Mouse (Mus musculus): ENCODE measurements around the gene Tmem201. TPM values are rescaled to one million over a fixed set of nuclear protein-coding genes. Genes with fewer than 3 reads are reported as not detected.
A peak's percentile ranks its signal among the peaks of the same experiment; 100 is the strongest.

Tmem201 gene
- total RNA-seq, 2 experiments from 2014 or later = 82.7 to 83.9 TPM

DNA sequence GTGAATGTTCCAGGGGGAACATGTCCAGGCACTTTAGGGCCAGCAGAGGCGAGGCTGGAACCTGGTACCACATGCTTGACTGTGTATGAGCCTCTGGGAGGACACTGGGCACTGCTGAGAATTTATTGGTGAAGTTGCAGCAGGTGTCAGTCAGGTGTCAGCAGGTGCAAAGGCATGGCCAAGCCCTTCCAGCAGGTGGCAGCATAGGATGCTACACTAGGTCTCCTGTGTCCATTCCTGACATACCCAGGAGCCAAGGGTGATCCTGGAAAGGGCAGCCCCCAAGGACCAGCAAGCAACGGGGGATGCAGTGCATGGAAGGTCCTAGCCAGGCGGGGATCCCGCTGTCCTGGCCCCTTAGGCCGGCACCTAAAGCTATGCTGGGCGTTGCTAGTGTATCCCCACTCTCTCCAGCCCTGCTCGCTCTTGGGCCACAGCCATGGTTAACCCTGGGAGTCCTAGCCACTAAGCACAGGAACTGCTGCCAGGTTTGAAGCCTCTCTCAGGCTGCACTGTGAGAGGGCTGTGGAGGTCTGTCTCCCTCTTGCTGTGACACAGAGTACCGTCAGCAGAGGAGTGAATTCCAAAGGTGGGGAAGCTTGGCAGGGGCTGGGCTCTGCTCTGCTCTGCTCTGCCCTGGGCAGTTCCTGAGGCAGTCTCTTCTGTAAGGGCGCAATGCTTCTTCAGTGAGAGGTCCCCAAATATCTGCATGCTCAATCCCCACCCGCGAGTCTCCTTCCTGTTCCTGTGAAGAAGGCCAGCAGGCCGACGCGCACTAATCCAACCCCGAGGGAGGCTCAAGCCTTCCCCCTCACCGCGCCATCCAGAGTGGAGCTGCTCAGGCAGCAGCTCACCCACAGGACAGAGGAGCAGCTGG, 13.8 kb downstream of the Tmem201 start:
- intact Hi-C loops (cut with DNase I) = loop anchor here (2.0 kb wide), 1 partner anchor 15 kb away; the partner anchor contains the start of gene Tmem201
- peak; percentile 61 to 70 for DNase-seq

DNA sequence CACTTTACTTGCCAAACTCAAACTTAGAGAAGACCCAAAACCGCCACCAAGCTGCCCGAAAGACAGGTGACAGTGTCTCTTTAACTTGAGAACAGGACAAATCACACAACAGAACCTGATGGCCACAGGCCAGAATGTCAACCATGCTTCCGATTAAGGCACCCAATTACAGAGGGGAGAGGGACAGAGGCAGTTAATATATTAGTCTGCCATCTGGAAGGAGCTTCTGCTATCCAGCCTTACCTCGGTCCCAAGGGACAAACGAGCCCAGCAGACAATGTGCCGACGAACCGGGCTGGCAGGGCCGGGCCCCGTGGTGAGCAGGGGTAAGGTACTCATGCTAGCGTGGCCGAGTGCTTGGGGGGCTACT, 14.8 kb downstream of the Tmem201 start:
- intact Hi-C loops (cut with DNase I) = no loop called here
- no peak for DNase-seq

DNA sequence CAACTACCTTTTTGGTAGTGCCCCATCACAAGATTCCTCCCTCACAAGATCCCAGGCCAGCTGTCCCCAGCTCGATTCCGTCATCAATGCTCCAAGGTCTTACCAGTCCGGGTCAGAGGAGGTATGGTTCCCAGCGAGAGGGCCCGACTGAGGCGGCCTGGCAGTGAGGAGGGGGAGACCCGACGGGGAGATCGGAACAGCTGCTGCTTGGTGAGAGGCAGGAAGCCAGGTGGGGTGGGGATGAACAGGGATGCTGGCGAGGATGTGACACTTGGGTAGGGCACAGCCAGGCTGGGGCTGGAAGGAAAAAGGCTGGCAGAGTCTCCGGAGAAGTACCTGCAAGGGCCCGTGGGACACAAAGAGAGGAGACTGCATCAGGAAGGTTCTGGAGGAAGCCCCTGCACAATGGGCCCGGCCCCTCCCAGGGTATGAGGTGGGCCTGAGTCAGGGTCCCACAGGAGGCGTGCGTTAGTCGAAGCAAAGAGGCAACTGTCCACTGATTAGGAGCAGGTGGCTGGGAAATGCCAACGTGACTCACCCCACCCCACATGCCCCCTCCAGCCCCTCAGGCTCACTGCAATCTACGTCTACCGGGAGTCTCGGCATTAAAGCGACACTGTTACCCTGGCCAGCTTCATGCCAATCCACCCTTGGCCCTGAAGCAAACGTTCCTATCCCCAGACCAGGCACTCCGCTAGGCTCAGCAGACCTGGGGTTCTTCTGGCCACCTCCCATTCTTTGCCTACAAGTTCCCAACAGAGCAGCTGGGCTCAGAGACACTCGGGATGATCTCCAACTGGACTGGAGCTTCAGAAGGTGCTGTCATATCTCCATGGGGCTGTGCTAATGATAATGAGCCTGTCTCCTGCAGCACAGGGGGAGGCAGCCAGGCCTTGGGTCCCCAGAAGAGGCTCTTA, 15.5 kb downstream of the Tmem201 start:
- no peak for DNase-seq
- intact Hi-C loops (cut with DNase I) = no loop called here

DNA sequence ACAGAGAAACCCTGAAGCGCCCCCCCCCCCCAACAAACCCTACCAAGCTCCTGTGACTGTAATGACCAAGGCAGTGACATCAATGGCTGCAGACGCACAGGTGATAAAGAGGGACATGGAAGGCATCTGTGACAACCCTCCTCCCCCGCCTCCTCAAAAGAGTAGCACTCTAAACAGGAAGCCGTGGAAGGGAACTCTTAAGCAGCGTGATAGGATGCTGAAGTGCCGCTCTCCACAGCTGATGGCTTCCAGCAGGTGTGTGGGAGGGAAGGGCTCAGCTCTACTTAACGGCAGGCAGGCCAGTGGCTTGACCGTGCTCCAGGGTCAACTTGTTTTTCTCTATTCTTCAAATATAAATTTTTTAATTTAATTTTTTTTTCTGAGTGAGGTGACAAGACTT, 16.7 kb downstream of the Tmem201 start:
- intact Hi-C loops (cut with DNase I) = no loop called here
- no peak for DNase-seq

DNA sequence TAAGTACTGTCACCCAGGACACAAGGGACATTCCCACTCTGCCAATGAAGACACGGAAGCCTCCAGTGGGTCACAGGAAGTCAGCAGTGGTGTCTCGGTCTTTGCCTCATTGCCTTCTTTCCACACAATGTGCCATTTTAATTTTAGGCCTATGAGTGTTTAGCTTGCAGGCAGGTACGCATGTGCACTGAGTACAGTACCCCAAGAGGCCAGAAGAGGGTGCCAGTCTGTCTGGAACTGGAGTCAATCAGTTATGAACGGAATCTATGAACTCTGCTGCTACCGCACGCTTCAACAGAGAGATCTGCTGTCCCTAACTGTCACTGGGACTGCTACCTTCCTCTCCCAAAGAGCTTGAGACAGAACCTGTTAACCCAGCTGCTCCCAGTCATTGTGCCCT, 18.2 kb downstream of the Tmem201 start:
- intact Hi-C loops (cut with DNase I) = no loop called here
- DNase-seq = peak; percentile 28 to 59

DNA sequence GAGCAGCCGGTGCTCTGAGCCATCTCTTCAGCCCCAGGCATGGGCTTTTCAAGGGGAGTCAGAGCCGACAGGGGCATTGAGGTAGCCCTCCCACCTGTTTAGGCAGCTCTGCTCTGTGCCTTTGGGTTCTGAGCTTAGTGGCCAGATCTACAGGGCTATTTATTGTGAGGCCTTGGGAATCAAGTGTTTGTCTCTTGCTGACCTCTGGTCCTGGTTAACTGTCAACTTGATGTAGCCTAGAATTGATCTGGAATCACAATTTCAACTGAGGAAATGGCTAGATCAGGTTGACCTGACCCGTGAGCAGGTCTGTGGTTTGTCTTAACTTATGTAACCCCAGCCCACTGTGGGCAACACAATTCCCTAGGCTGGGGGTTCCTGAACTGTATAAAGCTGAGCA, 23.3 kb downstream of the Tmem201 start:
- intact Hi-C loops (cut with DNase I) = no loop called here
- no peak for DNase-seq

DNA sequence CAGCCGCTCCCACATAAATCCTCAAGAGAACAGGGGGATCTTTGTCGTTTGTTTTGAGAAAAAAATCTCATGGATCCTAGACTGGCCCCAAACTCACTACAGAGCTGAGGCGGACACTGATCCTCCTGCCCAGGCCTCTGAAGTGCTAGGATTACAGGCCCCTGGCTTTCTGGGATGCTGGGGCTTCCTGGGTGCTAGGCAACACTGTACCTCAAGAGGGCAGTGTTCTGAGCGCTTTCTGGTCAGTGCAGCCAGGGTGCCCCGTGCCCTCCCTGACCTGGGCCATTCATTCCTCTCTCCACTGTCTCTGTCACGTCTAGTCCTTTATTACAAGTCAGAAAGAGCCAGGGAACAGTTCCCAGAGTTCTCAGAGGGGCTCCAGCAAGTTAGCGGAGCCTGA, 25.9 kb downstream of the Tmem201 start:
- intact Hi-C loops (cut with DNase I) = no loop called here
- peak; percentile 44 to 69 for DNase-seq

DNA sequence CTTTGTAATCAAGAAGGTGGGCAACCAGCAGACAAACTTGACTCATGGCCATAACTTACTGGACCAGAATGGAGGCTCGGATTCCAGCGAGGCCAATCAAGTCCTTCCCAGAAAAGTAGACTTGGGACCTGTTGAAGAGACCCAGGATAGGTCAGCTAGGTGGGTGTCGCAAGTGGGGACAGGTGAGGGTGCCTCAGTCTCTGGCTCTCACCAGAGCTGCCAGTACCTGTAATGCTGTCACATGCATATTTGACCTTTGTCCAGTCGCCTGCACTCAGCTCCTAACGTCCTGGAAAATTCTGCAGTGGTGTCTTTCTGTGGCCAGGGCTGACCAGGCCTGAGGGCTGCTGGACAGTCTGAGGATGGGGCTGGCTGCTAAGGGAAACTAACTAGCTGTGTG, 26.4 kb downstream of the Tmem201 start:
- no peak for DNase-seq
- intact Hi-C loops (cut with DNase I) = no loop called here

DNA sequence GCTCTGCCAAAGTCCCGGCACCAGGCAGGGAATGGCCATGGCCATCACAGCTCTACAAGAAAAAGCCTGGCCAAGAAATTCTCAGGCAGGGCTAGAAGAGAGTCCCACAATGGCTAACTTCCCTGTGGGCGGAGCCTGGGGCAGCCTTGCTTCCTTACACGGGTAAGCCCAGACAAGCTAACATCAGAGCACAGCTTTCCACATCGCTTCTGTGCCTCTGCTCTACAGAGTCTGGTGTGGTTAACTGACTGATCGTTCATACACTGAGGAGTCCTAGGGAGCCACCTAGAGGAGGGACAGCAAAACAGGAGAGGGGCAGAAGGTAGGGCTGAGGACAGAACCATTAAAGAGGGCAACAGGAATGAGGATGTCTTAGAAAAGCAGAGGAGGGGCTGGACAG, 27.3 kb downstream of the Tmem201 start:
- intact Hi-C loops (cut with DNase I) = loop anchor here (1.0 kb wide), 1 partner anchor 60 kb away; no protein-coding TSS in a partner anchor
- peak; percentile 55 to 69 for DNase-seq

DNA sequence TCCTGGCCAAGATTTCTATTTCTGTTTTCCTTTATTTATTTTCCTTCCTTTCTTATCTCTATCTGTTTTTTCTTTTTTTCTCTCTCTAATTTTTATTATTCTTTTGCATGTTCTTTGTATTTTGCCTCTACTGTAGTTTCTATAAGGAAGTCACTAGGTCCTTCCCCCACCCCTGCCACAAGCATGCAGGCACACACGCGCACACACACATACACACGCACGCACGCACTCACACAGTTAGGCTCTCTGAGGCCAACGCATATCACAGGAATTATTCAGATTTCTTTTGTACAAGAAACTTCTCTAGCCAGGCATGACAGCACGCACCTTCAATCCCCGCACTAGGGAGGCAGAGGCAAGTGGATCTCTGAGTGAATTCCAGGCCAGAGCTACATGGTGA, 31.9 kb downstream of the Tmem201 start:
- intact Hi-C loops (cut with DNase I) = no loop called here
- no peak for DNase-seq

DNA sequence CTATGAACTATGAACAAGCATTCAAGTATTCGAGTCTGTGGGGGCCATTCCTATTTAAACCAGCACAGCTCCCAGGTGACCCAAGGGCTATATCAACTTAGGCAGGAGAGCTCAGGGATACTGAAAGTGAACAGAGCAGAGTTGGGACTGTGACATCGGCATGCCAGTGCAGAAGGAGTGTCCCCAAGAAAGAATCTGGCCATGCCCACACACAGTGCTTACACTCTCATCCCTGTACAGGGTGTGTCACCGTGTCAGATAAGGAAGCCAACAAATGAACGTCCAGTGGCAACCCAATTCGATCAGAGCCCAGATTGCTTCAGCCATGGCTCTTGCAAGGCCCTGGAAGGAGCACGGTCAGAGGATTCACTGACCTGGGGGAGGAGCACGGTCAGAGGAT, 32.5 kb downstream of the Tmem201 start:
- DNase-seq = no peak
- intact Hi-C loops (cut with DNase I) = no loop called here

DNA sequence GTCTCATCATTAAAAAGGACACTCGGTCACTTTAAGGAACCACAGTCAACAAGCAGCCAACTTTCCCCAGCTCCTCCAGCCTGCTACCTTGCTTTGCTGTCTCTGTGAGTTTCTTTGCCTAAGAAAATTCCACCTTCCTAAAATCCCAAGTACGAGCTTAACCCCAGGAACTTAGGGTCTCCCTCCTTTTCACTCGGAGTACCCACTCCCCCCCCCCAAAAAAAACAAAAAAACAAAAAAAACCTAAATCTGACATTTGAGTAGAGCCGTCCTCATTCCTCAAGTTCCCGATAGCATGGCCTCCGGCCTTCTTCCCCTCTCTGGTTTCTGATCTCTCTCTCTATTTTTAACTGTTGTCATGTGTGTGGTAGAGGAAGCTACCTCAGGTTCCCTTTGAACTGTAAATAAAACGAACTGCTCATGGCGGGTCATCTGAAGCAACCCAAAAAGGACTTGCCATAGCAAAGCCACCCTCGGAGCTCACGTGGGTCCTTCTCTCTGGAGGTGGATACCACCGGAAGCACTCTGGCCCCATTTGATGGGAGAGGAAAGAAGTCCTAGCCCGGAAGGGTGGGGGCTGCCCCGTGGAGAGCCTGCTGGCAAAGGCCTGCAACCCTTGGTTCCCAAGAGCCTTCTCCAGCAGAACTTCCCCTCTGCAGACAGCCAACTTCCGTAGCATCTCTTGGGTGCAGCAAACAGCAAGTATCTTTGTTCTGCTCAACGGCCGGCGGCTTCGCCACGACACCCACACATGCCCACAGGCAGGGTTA, 35.4 kb downstream of the Tmem201 start, which contains the start of gene Pik3cd:
TSS of gene Pik3cd (minus strand) at position 362 of the 770 bp plus-strand sequence.
- intact Hi-C loops (cut with DNase I) = no loop called here

DNA sequence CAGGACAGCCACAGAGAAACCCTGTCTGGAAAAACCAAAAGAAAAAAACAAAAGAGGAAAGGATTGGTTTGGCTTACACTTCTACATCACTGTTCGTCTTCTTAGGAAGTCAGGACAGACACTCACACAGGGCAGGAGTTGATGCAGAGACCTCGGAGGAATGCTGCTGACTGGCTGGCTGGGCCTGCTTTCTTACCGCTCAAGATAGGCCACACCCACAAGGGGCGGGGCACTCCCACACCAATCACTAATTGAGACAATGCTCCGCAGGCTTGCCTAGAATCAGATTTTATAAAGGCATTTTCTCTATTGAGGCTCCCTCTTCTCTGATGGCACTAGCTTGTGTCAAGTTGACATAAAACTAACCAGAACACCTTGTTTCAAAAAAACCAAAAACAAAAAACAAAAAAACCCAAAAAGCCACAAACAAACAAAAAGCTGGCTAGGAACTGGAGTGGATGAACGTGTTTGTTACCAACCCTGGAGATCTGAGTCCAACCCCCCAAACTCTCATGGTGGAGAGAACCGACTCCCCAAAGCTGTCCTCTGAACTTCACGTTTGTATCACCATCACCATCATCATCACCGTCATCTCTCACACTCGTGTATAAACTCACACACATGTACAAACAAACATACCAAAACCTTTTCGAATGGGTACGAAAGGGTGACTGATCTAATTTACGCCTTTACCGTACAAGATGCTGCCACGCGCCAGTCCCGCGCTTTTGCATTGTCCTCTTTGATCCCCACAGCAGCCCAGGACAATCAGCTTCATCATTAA, 36.2 kb downstream of the Tmem201 start:
- peak; percentile 49 to 52 for DNase-seq
- intact Hi-C loops (cut with DNase I) = no loop called here

More for the DNA sequence above, 35.4 kb downstream of the Tmem201 start, which contains the start of gene Pik3cd:
- peak in 1 of 2 experiments; percentile 33 for DNase-seq

DNA sequence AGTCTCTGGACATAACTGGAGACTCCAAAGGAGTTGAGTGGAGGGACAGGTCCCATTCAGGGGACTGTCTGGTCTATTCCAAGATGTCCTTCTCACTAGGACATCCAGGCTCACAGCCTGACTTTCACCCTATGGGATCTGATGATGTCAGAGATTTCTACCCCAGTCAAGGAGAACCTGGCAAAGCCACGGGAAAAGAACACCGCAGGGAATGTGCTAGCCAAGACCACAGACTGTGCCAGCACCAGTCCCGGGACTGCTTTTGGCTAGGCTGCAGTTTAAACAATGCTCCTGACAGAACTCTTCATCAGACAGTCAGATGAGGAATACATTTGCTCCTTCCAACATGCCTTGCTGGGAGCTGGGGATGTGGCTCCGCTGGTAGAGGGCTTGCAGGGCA, 37.9 kb downstream of the Tmem201 start:
- DNase-seq = no peak
- intact Hi-C loops (cut with DNase I) = no loop called here

DNA sequence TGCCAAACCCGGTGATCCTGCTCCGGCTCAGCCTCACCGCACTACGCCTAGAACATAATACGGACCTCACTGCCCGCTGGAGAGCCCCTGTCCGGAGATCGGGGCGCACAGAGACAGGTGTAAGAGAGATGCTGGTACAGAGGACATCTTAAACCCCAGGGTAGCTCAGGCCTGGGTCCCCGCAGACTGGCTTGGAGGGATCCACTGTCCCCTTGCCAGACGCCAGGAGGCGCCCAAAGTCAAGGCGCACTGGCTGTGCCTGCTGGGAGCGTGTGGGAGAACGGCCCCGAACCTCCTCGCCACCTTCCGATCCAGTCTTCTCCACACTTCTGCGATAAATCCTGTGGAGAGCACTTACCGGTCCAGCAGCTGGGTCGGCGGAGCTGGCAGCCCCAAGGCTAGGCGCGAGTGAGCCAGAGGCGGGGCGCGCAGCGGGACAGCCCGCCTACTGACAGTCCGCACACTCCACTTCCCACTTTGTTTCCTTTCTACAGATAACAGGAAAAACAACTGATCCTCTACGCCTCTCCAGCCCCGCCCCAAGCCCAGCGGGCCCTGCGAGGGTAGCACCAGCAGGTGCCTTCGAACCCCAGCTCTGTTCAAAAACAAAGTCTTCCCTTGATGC, 39.5 kb downstream of the Tmem201 start:
- intact Hi-C loops (cut with DNase I) = no loop called here
- peak; percentile 64 to 73 for DNase-seq

DNA sequence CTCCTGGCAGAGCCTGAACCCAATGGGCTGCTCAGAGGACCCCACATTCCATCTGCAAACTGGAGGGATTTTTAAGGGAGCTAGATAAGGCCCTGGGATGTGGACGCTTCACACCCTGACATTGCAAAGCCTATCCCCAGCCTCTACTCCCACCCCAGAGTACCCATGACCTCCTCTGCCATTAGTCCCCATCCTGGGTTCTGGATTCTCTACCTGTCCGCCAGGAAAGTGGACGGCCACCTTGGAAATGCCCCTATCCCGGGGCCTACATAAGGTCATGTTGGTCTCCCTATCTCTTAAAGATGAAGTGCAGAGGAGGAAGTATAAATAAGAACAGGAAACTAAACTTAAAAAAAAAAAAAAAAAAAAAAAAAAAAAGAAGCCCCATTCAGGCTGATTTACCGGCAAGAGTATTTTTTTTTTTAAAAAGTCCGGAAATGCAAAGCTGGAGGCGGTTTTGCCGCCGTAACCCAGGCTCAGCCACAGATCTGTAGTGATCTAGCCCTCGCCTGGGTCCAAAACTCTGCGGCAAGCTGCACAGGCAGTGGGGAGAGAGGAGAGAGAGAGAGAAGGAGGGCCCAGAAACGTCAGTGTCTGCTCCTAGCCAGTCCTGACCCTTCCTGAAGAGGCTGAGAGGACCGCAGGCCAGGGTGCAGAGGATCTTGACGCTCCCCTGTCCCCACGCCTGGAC, 40.2 kb downstream of the Tmem201 start:
- DNase-seq = peak in 1 of 2 experiments; percentile 29
- intact Hi-C loops (cut with DNase I) = no loop called here

DNA sequence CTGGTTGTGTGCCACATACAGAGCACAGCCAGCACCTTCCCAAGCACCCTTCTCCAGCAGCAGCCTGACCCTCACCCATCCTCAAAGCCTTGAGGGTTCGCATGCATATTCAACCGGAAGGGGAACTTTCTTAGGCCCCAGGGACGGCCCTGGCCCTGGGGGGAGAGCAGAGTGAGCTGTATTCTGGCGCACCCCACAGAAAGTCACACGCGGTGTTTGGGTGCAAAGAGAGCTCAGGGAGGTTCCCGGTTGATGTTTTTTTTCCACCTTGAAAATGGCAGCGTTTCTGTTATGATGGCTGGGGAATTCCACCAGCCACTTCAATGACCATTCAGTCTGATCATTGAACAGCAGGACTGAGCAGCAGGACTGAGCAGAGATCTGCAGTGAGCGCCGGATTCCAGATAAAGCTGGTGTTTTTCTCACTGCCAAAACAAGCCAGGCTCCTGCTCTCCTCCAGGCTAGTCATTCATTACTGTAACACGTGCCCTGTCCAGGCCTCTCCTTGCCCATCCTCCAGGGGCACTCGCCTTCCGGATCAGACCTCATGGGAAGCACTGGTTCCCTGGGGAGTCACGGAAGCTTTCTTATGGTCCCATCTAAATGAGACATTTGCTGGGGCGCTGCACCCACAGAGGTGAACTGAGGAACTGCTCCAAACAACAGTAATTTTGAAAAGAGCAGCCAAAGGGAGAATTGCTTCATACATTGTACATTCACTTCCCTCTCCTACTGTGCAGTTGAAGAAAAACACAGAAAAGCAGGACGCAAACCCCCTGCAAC, 41.5 kb downstream of the Tmem201 start:
- intact Hi-C loops (cut with DNase I) = no loop called here
- DNase-seq = no peak

DNA sequence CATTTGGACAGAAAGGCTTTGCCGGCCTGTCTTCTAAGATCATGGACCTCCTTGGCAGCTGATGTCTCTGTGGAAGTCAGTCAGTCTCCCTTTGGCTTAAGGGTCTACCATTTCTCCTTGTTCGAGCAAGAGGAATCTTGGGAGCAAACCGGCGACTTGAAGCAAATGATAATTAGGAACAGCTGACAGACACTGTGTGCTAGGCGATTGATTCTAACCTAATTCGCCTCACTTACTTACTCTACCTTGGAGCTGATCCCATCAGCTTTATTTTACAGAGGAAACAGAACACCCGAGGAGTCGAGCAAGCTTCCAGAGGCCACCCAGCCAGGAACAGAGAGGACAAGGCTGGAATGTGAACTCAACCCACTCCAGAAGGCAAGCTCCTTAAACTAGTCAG, 46.5 kb downstream of the Tmem201 start:
- no peak for DNase-seq
- intact Hi-C loops (cut with DNase I) = no loop called here

All from heart, postnatal 14 days (tissue).